Mouse (Mus musculus): ENCODE results near the gene Olfr60. TPM values are rescaled to one million over a fixed set of nuclear protein-coding genes. Genes with fewer than 3 reads are reported as not detected.

Olfr60 gene
- polyA plus RNA-seq (2012; fragmentation: generic; extraction: Trizol) = not detected

DNA sequence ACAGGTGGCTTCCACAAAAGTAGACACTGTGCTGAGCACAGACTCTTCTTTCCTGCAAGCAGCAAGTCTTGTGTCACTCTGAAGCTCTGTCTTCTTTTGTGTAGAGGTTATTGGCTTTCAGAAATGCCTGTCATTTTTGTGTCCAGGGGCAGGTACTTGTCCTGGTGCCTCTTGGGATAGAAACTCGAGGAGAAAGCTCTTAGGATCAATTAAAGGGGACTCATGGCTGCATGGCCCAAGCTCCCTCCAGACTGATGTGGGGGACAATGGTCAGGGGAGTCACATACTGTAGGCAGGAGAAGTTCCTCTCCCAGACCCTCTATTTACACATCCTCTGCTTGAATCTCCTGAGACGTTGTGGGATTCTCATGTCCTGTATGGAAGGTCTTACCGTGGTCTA lies at the start of gene Olfr60:
Gene Olfr60, minus strand, starts transcription at position 101 of the 400 bp plus-strand sequence.
- Histone ChIP-seq H3K4me3 (no peak within 1 kb of the TSS), H3K36me3 (ENCODE audit: control insufficient read depth, insufficient read depth) (no peaks in the 10 kb centered on the region), H3K79me2 (ENCODE audit: control insufficient read depth, insufficient read depth) (no peaks in the 10 kb centered on the region), H3K4me2 (ENCODE audit: low read depth) (no peak within 1 kb of the TSS), H3K27me3 (ENCODE audit: control insufficient read depth, insufficient read depth, insufficient read length) (no peaks in the 10 kb centered on the region), H3ac (ENCODE audit: control insufficient read depth, insufficient read length) (no peak within 1 kb of the TSS)
- TF ChIP-seq MYOD1 (IDR thresholded peaks at IDR 0.05; ENCODE audit: control insufficient read depth in 1 of 3, insufficient read length in 2 of 3, low read depth in 2 of 3) (no peak), POLR2A (IDR thresholded peaks at IDR 0.05; ENCODE audit: insufficient read length, low read depth) (no peak), POLR2AphosphoS2 (IDR thresholded peaks at IDR 0.05; ENCODE audit: insufficient read length, low read depth) (no peak), MAX (IDR thresholded peaks at IDR 0.05; ENCODE audit: low read depth) (no peak), REST (IDR thresholded peaks at IDR 0.05; ENCODE audit: insufficient read depth, insufficient read length) (no peak), TCF12 (IDR thresholded peaks at IDR 0.05; ENCODE audit: insufficient read depth, poor library complexity, severe bottlenecking) (no peak), SRF (IDR thresholded peaks at IDR 0.05; ENCODE audit: control insufficient read depth, insufficient read length, low read depth) (no peak), TCF3 (IDR thresholded peaks at IDR 0.05; ENCODE audit: insufficient read length, low read depth) (no peak), CEBPB (IDR thresholded peaks at IDR 0.05; ENCODE audit: insufficient read depth, poor library complexity, severe bottlenecking) (no peak), USF1 (IDR thresholded peaks at IDR 0.05; ENCODE audit: low read depth) (no peak), E2F4 (IDR thresholded peaks at IDR 0.05; ENCODE audit: insufficient read depth) (no peak), MYOG (IDR thresholded peaks at IDR 0.05; ENCODE audit: control insufficient read depth in 1 of 3, insufficient read depth in 1 of 3, insufficient read length in 2 of 3, low read depth in 2 of 3) (no peak)

DNA sequence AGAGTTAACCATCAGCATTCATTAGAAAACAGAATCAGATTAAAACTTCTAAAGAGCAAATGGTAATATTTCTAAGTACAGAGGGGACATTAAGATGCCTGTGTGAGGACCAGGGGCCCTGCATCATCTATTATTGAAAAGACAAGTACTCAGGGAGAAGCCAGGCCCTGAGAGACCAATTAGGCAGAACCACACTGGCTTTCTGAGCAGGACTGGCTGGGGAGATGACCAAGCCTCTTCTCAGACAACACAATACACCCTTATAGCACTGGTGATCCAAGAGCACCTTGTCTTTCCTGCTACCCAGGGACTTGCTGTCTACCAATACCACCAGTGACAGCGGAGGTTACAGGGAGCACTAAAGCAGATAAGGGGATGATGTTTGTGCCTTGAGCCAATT lies 41.3 kb upstream of the Olfr60 start, which contains the start of gene Olfr531:
Gene Olfr531, minus strand, starts transcription at position 101 of the 400 bp plus-strand sequence.
- no peak for TF ChIP-seq TCF12 (IDR thresholded peaks at IDR 0.05; ENCODE audit: insufficient read depth, poor library complexity, severe bottlenecking)
- TF ChIP-seq REST (IDR thresholded peaks at IDR 0.05; ENCODE audit: insufficient read depth, insufficient read length) = no peak
- no peak for TF ChIP-seq USF1 (IDR thresholded peaks at IDR 0.05; ENCODE audit: low read depth)
- no peak for TF ChIP-seq MYOG (IDR thresholded peaks at IDR 0.05; ENCODE audit: control insufficient read depth in 1 of 3, insufficient read depth in 1 of 3, insufficient read length in 2 of 3, low read depth in 2 of 3)
- TF ChIP-seq MYOD1 (IDR thresholded peaks at IDR 0.05; ENCODE audit: control insufficient read depth in 1 of 3, insufficient read length in 2 of 3, low read depth in 2 of 3) = no peak
- no peak for TF ChIP-seq POLR2AphosphoS2 (IDR thresholded peaks at IDR 0.05; ENCODE audit: insufficient read length, low read depth)
- TF ChIP-seq SRF (IDR thresholded peaks at IDR 0.05; ENCODE audit: control insufficient read depth, insufficient read length, low read depth) = no peak
- no peak for TF ChIP-seq MAX (IDR thresholded peaks at IDR 0.05; ENCODE audit: low read depth)
- TF ChIP-seq E2F4 (IDR thresholded peaks at IDR 0.05; ENCODE audit: insufficient read depth) = no peak
- TF ChIP-seq TCF3 (IDR thresholded peaks at IDR 0.05; ENCODE audit: insufficient read length, low read depth) = no peak
- no peak for TF ChIP-seq CEBPB (IDR thresholded peaks at IDR 0.05; ENCODE audit: insufficient read depth, poor library complexity, severe bottlenecking)
- no peak for TF ChIP-seq POLR2A (IDR thresholded peaks at IDR 0.05; ENCODE audit: insufficient read length, low read depth)
- Histone ChIP-seq H3K4me2 (ENCODE audit: low read depth) (no peak within 1 kb of the TSS), H3K27me3 (ENCODE audit: control insufficient read depth, insufficient read depth, insufficient read length) (no peaks in the 10 kb centered on the region), H3ac (ENCODE audit: control insufficient read depth, insufficient read length) (no peak within 1 kb of the TSS), H3K4me3 (no peak within 1 kb of the TSS), H3K79me2 (ENCODE audit: control insufficient read depth, insufficient read depth) (no peaks in the 10 kb centered on the region), H3K36me3 (ENCODE audit: control insufficient read depth, insufficient read depth) (no peaks in the 10 kb centered on the region)

DNA sequence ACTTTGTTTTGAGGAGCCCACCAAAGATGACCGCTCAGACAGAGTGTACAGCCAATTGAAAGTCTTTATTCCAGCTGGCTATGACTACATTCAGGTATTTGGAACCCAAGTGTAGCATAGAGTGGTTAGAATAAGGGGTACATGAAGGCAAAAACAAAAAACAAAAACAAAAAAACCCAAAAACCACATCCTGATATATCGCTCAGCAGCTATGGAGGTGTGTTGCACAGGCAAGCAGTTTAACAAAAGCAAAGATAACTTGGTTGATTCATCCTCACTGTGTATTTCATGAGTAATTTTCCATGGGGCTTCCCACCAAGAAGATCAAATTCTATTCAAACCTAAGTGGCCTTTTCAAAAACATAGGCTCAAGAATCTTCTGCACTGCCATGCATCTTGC lies 15.4 kb upstream of the Olfr60 start:
- H3K4me3 ChIP-seq = no peak overlapping the region
- H3K4me2 ChIP-seq (ENCODE audit: low read depth) = no peak overlapping the region
- H3ac ChIP-seq (ENCODE audit: control insufficient read depth, insufficient read length) = no peak overlapping the region
- no peaks in the 10 kb centered on the region for H3K27me3 ChIP-seq (ENCODE audit: control insufficient read depth, insufficient read depth, insufficient read length)
- TF ChIP-seq E2F4 (IDR thresholded peaks at IDR 0.05; ENCODE audit: insufficient read depth) (no peak), CEBPB (IDR thresholded peaks at IDR 0.05; ENCODE audit: insufficient read depth, poor library complexity, severe bottlenecking) (no peak)
- H3K79me2 ChIP-seq (ENCODE audit: control insufficient read depth, insufficient read depth) = no peaks in the 10 kb centered on the region
- H3K36me3 ChIP-seq (ENCODE audit: control insufficient read depth, insufficient read depth) = no peaks in the 10 kb centered on the region

DNA sequence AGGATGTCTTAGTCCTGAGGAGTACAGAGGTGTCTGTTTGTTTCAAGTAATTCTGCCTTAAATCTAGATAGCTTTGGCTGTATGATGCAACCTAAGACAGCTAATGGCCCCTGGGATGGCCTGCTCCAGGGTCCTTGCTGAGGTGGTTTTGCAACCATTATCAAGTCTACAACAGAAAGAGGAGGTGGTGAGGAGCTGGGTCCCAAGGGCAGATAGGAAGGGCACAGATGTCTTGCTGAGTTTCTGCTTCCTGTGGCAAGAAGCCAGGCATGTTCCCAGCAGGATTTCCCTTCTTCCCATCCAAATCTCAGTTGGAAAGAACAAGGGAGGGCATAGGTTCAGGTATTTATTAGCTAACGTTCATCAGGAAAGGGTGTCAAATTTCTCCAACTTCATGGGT lies 14.8 kb upstream of the Olfr60 start, which contains the start of gene Olfr530:
Gene Olfr530, minus strand, starts transcription at position 101 of the 400 bp plus-strand sequence.
- no peaks in the 10 kb centered on the region for H3K79me2 ChIP-seq (ENCODE audit: control insufficient read depth, insufficient read depth)
- H3ac ChIP-seq (ENCODE audit: control insufficient read depth, insufficient read length) = no peak within 1 kb of the TSS
- no peaks in the 10 kb centered on the region for H3K36me3 ChIP-seq (ENCODE audit: control insufficient read depth, insufficient read depth)
- H3K4me3 ChIP-seq = no peak within 1 kb of the TSS
- H3K4me2 ChIP-seq (ENCODE audit: low read depth) = no peak within 1 kb of the TSS
- H3K27me3 ChIP-seq (ENCODE audit: control insufficient read depth, insufficient read depth, insufficient read length) = no peaks in the 10 kb centered on the region
- TF ChIP-seq CEBPB (IDR thresholded peaks at IDR 0.05; ENCODE audit: insufficient read depth, poor library complexity, severe bottlenecking) = no peak
- TF ChIP-seq REST (IDR thresholded peaks at IDR 0.05; ENCODE audit: insufficient read depth, insufficient read length) = no peak
- no peak for TF ChIP-seq TCF3 (IDR thresholded peaks at IDR 0.05; ENCODE audit: insufficient read length, low read depth)
- no peak for TF ChIP-seq MAX (IDR thresholded peaks at IDR 0.05; ENCODE audit: low read depth)
- TF ChIP-seq MYOG (IDR thresholded peaks at IDR 0.05; ENCODE audit: control insufficient read depth in 1 of 3, insufficient read depth in 1 of 3, insufficient read length in 2 of 3, low read depth in 2 of 3) = no peak

DNA sequence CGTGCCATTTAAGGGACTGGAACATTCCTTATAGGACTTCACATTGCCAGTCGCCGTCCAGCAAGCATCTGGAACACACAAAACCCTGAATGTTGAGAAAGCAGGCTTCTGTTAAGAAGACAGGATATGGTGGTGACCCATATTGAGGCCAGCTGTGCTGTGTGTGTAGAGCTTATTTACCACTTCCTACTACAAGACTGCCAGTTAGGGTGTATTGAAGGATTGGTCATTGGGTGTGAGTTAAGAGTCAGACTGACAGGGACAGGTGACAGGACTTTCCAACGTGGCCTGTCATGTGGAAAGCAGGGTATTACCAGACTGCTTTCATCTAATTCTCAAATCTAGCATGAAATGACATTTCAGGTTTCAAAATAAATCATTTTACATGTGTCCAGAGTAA lies 12.8 kb upstream of the Olfr60 start:
- peak; percentile 46 for TF ChIP-seq TCF3 (IDR thresholded peaks at IDR 0.05; ENCODE audit: insufficient read length, low read depth)
- peak; percentile 74 to 97 (median 96) for TF ChIP-seq MYOD1 (IDR thresholded peaks at IDR 0.05; ENCODE audit: control insufficient read depth in 1 of 3, insufficient read length in 2 of 3, low read depth in 2 of 3)
- no peak for TF ChIP-seq E2F4 (IDR thresholded peaks at IDR 0.05; ENCODE audit: insufficient read depth)
- Histone ChIP-seq H3K79me2 (ENCODE audit: control insufficient read depth, insufficient read depth) (no peaks in the 10 kb centered on the region), H3ac (ENCODE audit: control insufficient read depth, insufficient read length) (no peak overlapping the region), H3K4me3 (no peak overlapping the region), H3K27me3 (ENCODE audit: control insufficient read depth, insufficient read depth, insufficient read length) (no peaks in the 10 kb centered on the region), H3K4me2 (ENCODE audit: low read depth) (peak overlapping the region; percentile 23), H3K36me3 (ENCODE audit: control insufficient read depth, insufficient read depth) (no peaks in the 10 kb centered on the region)
